Mouse (Mus musculus) spleen, postnatal 36 days (tissue): ENCODE measurements at regions not wholly inside any gene's neighbourhood (a gene's known extent, or its start where the extent isn't known, plus 50 kb on each side); places are given as distances from the start of the nearest gene placed in this dataset.
A peak's percentile ranks its signal among the peaks of the same experiment; 100 is the strongest.

Experiments used
- DNase-seq, 2 experiments: peaks; one replicate each; pipeline ENCODE4 v3.0.0; 2022; ENCODE audit warnings: low spot score in 2 of 2, mixed read lengths in 1 of 2

GRCm38 (mm10) chr1:125307223-125307622 lies 128.3 kb downstream of the Actr3 start:
- no peak for DNase-seq

GRCm38 (mm10) chr1:125298520-125299090 lies 136.9 kb downstream of the Actr3 start:
- DNase-seq = no peak

- DNase-seq = no peak
These were observed 139.9 kb downstream of the Actr3 start for GRCm38 (mm10) chr1:125295646-125296045.

- DNase-seq = no peak
These were observed 145.1 kb downstream of the Actr3 start for GRCm38 (mm10) chr1:125290320-125291021.

GRCm38 (mm10) chr1:125286347-125286746 lies 149.2 kb downstream of the Actr3 start:
- no peak for DNase-seq

GRCm38 (mm10) chr1:125284693-125285092 lies 150.8 kb downstream of the Actr3 start:
- DNase-seq = no peak

GRCm38 (mm10) chr1:125273752-125274151 lies 161.8 kb downstream of the Actr3 start:
- no peak for DNase-seq

GRCm38 (mm10) chr1:125263684-125264083 lies 171.8 kb downstream of the Actr3 start:
- DNase-seq = no peak

GRCm38 (mm10) chr1:125263068-125263467 lies 172.5 kb downstream of the Actr3 start:
- no peak for DNase-seq

- DNase-seq = no peak
These were observed 193.2 kb downstream of the Actr3 start for GRCm38 (mm10) chr1:125242345-125242744.

GRCm38 (mm10) chr1:125241717-125242116 lies 193.8 kb downstream of the Actr3 start:
- DNase-seq = peak; percentile 1 to 2

- DNase-seq = no peak
These were observed 197.9 kb downstream of the Actr3 start for GRCm38 (mm10) chr1:125237595-125237988.

- DNase-seq = no peak
These were observed 198.5 kb downstream of the Actr3 start for GRCm38 (mm10) chr1:125236948-125237594.

GRCm38 (mm10) chr1:125234747-125235146 lies 200.8 kb downstream of the Actr3 start:
- DNase-seq = no peak

- no peak for DNase-seq
These were observed 212.2 kb downstream of the Actr3 start for GRCm38 (mm10) chr1:125223370-125223769.

GRCm38 (mm10) chr1:125216192-125216591 lies 219.3 kb downstream of the Actr3 start:
- no peak for DNase-seq

GRCm38 (mm10) chr1:125187091-125187490 lies 248.4 kb downstream of the Actr3 start:
- DNase-seq = no peak

GRCm38 (mm10) chr1:125176124-125176937 lies 259.2 kb downstream of the Actr3 start:
- no peak for DNase-seq

- DNase-seq = no peak
These were observed 260.8 kb downstream of the Actr3 start for GRCm38 (mm10) chr1:125174725-125175124.

GRCm38 (mm10) chr1:125172474-125172873 lies 263.1 kb downstream of the Actr3 start:
- DNase-seq = no peak

- DNase-seq = no peak
These were observed 270.3 kb downstream of the Actr3 start for GRCm38 (mm10) chr1:125165226-125165625.

GRCm38 (mm10) chr1:125158481-125158880 lies 277.0 kb downstream of the Actr3 start:
- DNase-seq = no peak
